Mouse (Mus musculus) MEL (cell line): ENCODE data around the gene Rnf207.

ENCODE experiments used
- CHD1 ChIP-seq: IDR thresholded peaks from 2 replicates; pipeline ENCODE4 v1.6.1; 2012; ENCODE audit warnings: low read depth, mild to moderate bottlenecking, inconsistent platforms, low read length, improper control_type of control experiment
- CHD2 ChIP-seq: IDR thresholded peaks from 2 replicates; pipeline ENCODE4 v1.6.1; 2011; ENCODE audit warnings: low read length, improper control_type of control experiment
- CTCF ChIP-seq, 3 experiments: IDR thresholded peaks in 2 of 3; conservative IDR thresholded peaks in 1 of 3; 2 replicates each; pipeline ENCODE4 v1.5.1; 2011 to 2012; ENCODE audit warnings: low read length in 3 of 3, low read depth in 2 of 3, mild to moderate bottlenecking in 2 of 3, improper control_type of control experiment in 1 of 3, inconsistent platforms in 1 of 3, mixed read lengths in 1 of 3, moderate library complexity in 1 of 3; ENCODE audit not compliant: control insufficient read depth in 1 of 3, insufficient read depth in 1 of 3, poor library complexity in 1 of 3, severe bottlenecking in 1 of 3
- E2F4 ChIP-seq: IDR thresholded peaks from 2 replicates; pipeline ENCODE4 v1.6.1; 2011; ENCODE audit warnings: low read depth, low read length, improper control_type of control experiment, borderline replicate concordance
- JUND ChIP-seq: IDR thresholded peaks from 2 replicates; pipeline ENCODE4 v1.6.1; 2011; ENCODE audit warnings: low read depth, mild to moderate bottlenecking, improper control_type of control experiment, low read length
- POLR2AphosphoS5 ChIP-seq: IDR thresholded peaks from 2 replicates; pipeline ENCODE4 v1.6.1; 2012; ENCODE audit warnings: low read depth, borderline replicate concordance, mild to moderate bottlenecking, inconsistent platforms, low read length, moderate library complexity, mixed read lengths
- USF1 ChIP-seq: IDR thresholded peaks from 2 replicates; pipeline ENCODE4 v1.6.1; 2014; ENCODE audit warnings: low read depth, mild to moderate bottlenecking, inconsistent platforms, low read length, improper control_type of control experiment, moderate library complexity

GRCm38 (mm10) chr4:152303172-152303571 is 15.6 kb downstream of the Rnf207 start:
- TF ChIP-seq CHD2 (no peak), CHD1 (no peak), CTCF (IDR thresholded peaks at IDR 0.05 in 2 of 3, conservative IDR thresholded peaks at IDR 0.05 in 1 of 3; ENCODE audit: control insufficient read depth in 1 of 3, insufficient read depth in 1 of 3, low read depth in 2 of 3, low read length in 3 of 3, poor library complexity in 1 of 3, severe bottlenecking in 1 of 3) (no peak), JUND (no peak), POLR2AphosphoS5 (no peak), USF1 (no peak), E2F4 (no peak)
